Mouse (Mus musculus) mouse embryonic stem cell (cell line): ENCODE measurements at regions not wholly inside any gene's neighbourhood (a gene's known extent, or its start where the extent isn't known, plus 50 kb on each side); places are given as distances from the start of the nearest gene placed in this dataset.

ENCODE experiments used
- in situ Hi-C, 2 experiments: fragments of 300-500 bp; cut with MboI; formaldehyde crosslinking; loops; 1 replicate in 1 of 2; 3 replicates in 1 of 2; pipeline ENCODE4 v1.14.3; 2019 to 2020; ENCODE audit warnings: low sequenced_read_pairs in 2 of 2, low pct_unique_long_range_greater_than_20kb in 1 of 2, mixed read lengths in 1 of 2; ENCODE audit not compliant: unreplicated experiment in 1 of 2

GRCm38 (mm10) chr8:89358411-89358810 is 314.4 kb upstream of the Sall1 start:
- in situ Hi-C loops = no loop called here

GRCm38 (mm10) chr8:89345547-89345946 is 301.6 kb upstream of the Sall1 start:
- in situ Hi-C loops = no loop called here

GRCm38 (mm10) chr8:89341686-89342085 is 297.7 kb upstream of the Sall1 start:
- in situ Hi-C loops = no loop called here

DNA sequence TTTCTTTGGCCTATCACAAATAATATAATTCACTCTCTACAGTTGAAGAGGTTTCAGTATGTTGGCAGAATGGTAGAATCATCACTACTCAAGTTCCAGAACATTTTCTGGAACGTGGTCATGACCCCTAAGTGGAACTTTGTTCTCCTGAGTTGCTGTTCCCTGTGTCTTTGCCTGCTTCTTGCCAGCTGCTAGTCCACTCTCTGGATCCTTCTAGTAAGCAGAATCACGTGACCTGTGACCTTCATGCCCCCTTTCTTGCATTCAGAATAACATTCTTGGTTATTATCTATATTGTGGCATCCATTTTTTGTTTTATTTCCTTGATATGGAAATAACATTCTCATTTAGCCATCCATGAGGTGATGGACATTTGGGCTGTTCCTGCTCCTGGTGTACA is 291.5 kb upstream of the Sall1 start:
- in situ Hi-C loops = no loop called here

- in situ Hi-C loops = no loop called here
Measured at GRCm38 (mm10) chr8:89325751-89326351, 281.9 kb upstream of the Sall1 start.

- in situ Hi-C loops = no loop called here
Measured at GRCm38 (mm10) chr8:89325248-89325645, 281.3 kb upstream of the Sall1 start.

- in situ Hi-C loops = no loop called here
Measured at GRCm38 (mm10) chr8:89324462-89325247, 280.7 kb upstream of the Sall1 start.

GRCm38 (mm10) chr8:89317514-89318289 is 273.7 kb upstream of the Sall1 start:
- in situ Hi-C loops = no loop called here

DNA sequence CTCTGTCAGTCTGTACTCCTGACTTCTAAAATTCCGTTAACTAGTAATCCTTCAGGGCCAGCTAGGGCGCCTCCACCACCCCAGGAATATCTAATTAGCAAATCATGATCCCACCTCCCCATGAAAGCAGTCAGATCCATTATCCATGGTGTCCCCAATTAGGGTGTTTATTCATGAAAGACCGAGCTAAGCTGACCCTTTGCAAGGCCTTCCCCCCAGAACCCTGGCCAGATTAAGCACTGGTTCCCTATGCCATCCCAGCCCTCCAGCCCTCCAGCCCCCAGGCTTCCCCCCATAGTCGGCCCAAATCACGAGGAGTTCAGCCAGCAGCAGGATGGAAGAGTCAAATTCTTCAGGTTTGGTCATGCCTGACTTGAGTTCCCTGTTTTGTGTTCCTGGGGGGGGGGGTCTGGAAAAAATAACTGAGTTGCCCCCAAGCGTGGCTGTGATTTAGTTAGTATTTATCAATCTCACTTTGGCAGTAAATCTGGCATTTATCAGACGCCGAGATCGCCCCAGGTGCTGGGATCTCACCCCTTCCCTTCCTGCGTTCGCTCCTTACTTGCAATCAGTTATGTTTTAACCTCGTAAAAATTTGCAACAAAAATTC is 272.7 kb upstream of the Sall1 start:
- in situ Hi-C loops = no loop called here

DNA sequence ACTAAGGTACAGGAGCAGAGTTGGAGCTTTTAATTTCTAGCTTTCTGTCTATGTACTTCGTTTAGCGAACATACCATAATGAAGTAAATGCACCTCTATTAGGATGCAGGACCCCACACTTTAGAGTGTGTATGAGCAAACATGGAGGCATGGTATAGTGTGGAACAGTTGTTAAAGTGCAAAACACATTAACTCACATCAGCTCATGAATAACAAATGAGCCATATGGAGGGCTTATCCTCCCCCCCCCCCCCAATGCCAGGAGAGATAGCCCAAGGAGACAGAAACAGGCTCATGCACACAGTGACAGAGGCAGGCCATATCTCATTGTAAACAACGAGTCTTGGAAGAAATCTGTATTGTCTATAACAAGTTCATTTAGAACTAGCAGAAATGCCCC is 270.9 kb upstream of the Sall1 start:
- in situ Hi-C loops = no loop called here

- in situ Hi-C loops = no loop called here
Measured at GRCm38 (mm10) chr8:89310696-89311214, 266.8 kb upstream of the Sall1 start.

DNA sequence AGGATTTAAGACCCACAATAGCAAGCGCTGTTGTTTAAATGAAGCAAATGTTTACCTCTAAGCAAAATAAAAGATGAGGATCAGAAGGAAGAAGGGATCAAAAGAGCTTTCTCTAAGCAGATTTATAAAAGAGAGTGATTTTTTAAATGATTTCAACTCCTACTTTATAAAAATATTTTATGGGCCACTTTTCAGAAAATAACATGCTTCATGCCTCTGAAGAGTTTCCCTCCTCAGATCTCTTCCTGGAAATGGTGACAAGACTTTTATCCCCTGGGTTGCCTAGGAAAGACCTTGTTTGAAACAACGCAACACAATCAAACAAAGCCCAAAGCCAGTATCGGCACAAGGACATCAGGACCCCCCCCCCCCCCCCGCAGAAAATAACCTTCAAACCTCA is 265.6 kb upstream of the Sall1 start:
- in situ Hi-C loops = no loop called here

- in situ Hi-C loops = no loop called here
Measured at GRCm38 (mm10) chr8:89308950-89309349, 265.0 kb upstream of the Sall1 start.

GRCm38 (mm10) chr8:89308532-89308931 is 264.6 kb upstream of the Sall1 start:
- in situ Hi-C loops = no loop called here

GRCm38 (mm10) chr8:89307601-89308000 is 263.6 kb upstream of the Sall1 start:
- in situ Hi-C loops = no loop called here

DNA sequence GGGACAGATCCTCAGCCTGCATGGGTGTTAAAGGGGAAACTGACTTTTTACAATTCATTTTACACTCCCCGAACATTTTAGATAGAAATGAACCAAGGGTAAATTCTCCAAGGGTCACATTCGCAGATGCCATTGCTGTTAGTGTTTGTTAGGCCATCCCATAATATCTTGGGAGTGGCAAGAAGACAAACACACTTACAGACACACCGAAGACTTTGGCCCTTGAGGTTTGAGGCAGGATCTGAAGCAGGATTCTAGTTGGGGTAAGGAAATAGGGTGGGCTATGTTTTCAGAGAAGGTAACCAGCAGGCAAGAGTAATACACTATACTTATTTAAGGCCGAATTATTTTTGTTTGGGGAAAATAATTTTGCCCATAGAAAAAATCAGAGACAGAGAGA is 263.1 kb upstream of the Sall1 start:
- in situ Hi-C loops = no loop called here

- in situ Hi-C loops = no loop called here
Measured at GRCm38 (mm10) chr8:89304116-89304515, 260.2 kb upstream of the Sall1 start.

DNA sequence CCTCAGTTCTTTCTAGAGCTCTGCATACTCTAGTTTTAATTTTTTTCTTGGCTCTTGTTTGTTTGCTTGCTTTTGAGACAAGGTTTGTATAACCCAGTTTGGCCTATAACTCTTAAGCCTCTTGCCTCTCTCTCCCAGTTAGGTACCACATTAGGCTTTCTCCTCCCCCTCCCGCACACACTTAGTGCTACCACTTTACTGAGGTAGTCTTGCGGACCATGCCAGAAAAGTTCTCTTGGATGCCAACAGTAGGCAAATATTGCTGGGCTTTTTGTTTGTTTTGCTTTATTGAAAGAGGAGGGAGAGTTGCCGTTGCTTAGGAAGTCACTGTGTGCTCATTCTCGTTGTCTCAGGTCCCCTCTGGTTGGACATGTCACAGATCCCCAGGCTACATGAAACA is 259.4 kb upstream of the Sall1 start:
- in situ Hi-C loops = no loop called here

DNA sequence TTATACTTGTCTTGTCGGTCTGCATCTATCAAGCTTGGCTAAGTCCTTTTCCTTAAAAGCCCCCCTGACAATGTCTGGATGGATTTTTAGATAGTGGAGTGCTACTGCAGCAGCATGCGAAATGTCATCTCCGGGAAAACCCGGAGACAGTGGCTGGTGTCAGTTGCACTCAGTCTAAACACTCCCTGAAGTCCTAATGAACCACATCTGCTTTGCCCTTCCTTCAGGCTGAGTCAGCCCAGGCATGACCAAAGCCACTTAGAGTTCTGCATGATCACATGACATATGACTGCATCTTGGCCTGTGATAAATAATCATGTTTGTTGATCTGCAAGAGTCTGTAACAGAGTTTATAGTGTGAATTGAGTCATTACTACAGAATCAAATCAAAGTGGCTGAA is 255.7 kb upstream of the Sall1 start:
- in situ Hi-C loops = no loop called here
